Mouse (Mus musculus) CH12.LX (cell line): ENCODE measurements around the gene Ffar4. TPM values are rescaled to one million over a fixed set of nuclear protein-coding genes. Genes with fewer than 3 reads are reported as not detected.

Source experiments
- DNase-seq: peaks from one replicate; pipeline ENCODE4 v3.0.0-alpha.2; 2013; ENCODE audit errors: extremely low read depth
- H3K27ac ChIP-seq: 2 replicates; pipeline ENCODE4 v1.5.1; 2012; ENCODE audit warnings: low read depth, mild to moderate bottlenecking, control low read depth, moderate library complexity; ENCODE audit not compliant: insufficient read depth
- H3K27me3 ChIP-seq: replicated peaks from 2 replicates; pipeline ENCODE3; 2012; ENCODE audit warnings: inconsistent platforms
- H3K36me3 ChIP-seq, 2 experiments: replicated peaks in 1 of 2; 2 replicates each; pipeline versions ENCODE3 to v1.6.1; 2012; ENCODE audit warnings: inconsistent platforms in 1 of 2, low read length in 1 of 2, mild to moderate bottlenecking in 1 of 2, mixed read lengths in 1 of 2, moderate library complexity in 1 of 2; ENCODE audit not compliant: control insufficient read depth in 1 of 2, insufficient read depth in 1 of 2
- H3K4me1 ChIP-seq, 2 experiments: 2 replicates each; pipeline ENCODE4 v1.6.1; 2012; ENCODE audit warnings: inconsistent platforms in 1 of 2, moderate library complexity in 1 of 2; ENCODE audit not compliant: insufficient read depth in 2 of 2, control insufficient read depth in 1 of 2
- H3K4me2 ChIP-seq: 2 replicates; pipeline ENCODE4 v1.6.1; 2012; ENCODE audit warnings: low read depth, mild to moderate bottlenecking, control low read depth; ENCODE audit not compliant: poor library complexity, insufficient read depth, severe bottlenecking
- H3K4me3 ChIP-seq, 3 experiments: fragments of 150-350 bp in 1 of 3; sonication (generic) in 1 of 3; replicated peaks in 1 of 3; 2 replicates each; pipeline versions ENCODE3 to v1.5.1; 2011 to 2012; ENCODE audit warnings: low read depth in 2 of 3, low read length in 2 of 3, mild to moderate bottlenecking in 2 of 3, moderate library complexity in 2 of 3, control low read depth in 1 of 3, improper control_type of control experiment in 1 of 3, inconsistent platforms in 1 of 3, mixed read lengths in 1 of 3; ENCODE audit not compliant: poor library complexity in 1 of 3
- H3K79me2 ChIP-seq: replicated peaks from 2 replicates; pipeline ENCODE4 v1.6.1; 2012; ENCODE audit warnings: mild to moderate bottlenecking, moderate library complexity; ENCODE audit not compliant: control insufficient read depth, poor library complexity, insufficient read depth, severe bottlenecking; ENCODE audit errors: extremely low read depth
- H3K9ac ChIP-seq: 2 replicates; pipeline ENCODE4 v1.6.1; 2012; ENCODE audit warnings: low read depth, mild to moderate bottlenecking, control low read depth, moderate library complexity; ENCODE audit not compliant: insufficient read depth
- H3K9me3 ChIP-seq: replicated peaks from 2 replicates; pipeline ENCODE3; 2012; ENCODE audit warnings: low read length, inconsistent platforms, mixed read lengths
- CHD1 ChIP-seq: IDR thresholded peaks from 2 replicates; pipeline ENCODE4 v1.6.1; 2012; ENCODE audit warnings: low read depth, low read length, improper control_type of control experiment, inconsistent platforms
- CHD2 ChIP-seq: IDR thresholded peaks from 2 replicates; pipeline ENCODE4 v1.6.1; 2011; ENCODE audit warnings: low read length, improper control_type of control experiment
- E2F4 ChIP-seq: IDR thresholded peaks from 2 replicates; pipeline ENCODE4 v1.6.1; 2011; ENCODE audit warnings: low read depth, low read length, improper control_type of control experiment; ENCODE audit not compliant: insufficient replicate concordance
- ELF1 ChIP-seq: IDR thresholded peaks from 2 replicates; pipeline ENCODE4 v1.6.1; 2014; ENCODE audit warnings: low read depth, mild to moderate bottlenecking, inconsistent platforms, low read length, improper control_type of control experiment
- EP300 ChIP-seq: IDR thresholded peaks from 2 replicates; pipeline ENCODE4 v1.6.1; 2011; ENCODE audit warnings: low read length, improper control_type of control experiment
- ETS1 ChIP-seq: conservative IDR thresholded peaks from 2 replicates; pipeline ENCODE4 v1.6.1; 2012; ENCODE audit warnings: low read depth, mild to moderate bottlenecking, inconsistent platforms, low read length, improper control_type of control experiment, moderate library complexity
- HCFC1 ChIP-seq: IDR thresholded peaks from 2 replicates; pipeline ENCODE4 v1.6.1; 2012; ENCODE audit warnings: low read depth, mild to moderate bottlenecking, inconsistent platforms, low read length, improper control_type of control experiment
- IRF4 ChIP-seq: IDR thresholded peaks from 2 replicates; pipeline ENCODE4 v1.6.1; 2014; ENCODE audit warnings: low read depth, mild to moderate bottlenecking, inconsistent platforms, low read length, improper control_type of control experiment
- JUN ChIP-seq: IDR thresholded peaks from 2 replicates; pipeline ENCODE4 v1.6.1; 2011; ENCODE audit warnings: low read depth, mild to moderate bottlenecking, low read length, improper control_type of control experiment, moderate library complexity; ENCODE audit not compliant: insufficient read depth
- KAT2A ChIP-seq: IDR thresholded peaks from 2 replicates; pipeline ENCODE4 v1.6.1; 2012; ENCODE audit warnings: low read length, improper control_type of control experiment, inconsistent platforms; ENCODE audit not compliant: insufficient replicate concordance
- MAFK ChIP-seq: IDR thresholded peaks from 2 replicates; pipeline ENCODE4 v1.6.1; 2011; ENCODE audit warnings: low read length, improper control_type of control experiment; ENCODE audit not compliant: insufficient replicate concordance
- MAX ChIP-seq: IDR thresholded peaks from 2 replicates; pipeline ENCODE4 v1.6.1; 2011; ENCODE audit warnings: low read length, improper control_type of control experiment
- MAZ ChIP-seq: IDR thresholded peaks from 2 replicates; pipeline ENCODE4 v1.6.1; 2012; ENCODE audit warnings: low read depth, mild to moderate bottlenecking, inconsistent platforms, low read length, improper control_type of control experiment, moderate library complexity
- MEF2A ChIP-seq: IDR thresholded peaks from 2 replicates; pipeline ENCODE4 v1.6.1; 2014; ENCODE audit warnings: low read depth, mild to moderate bottlenecking, inconsistent platforms, low read length, improper control_type of control experiment, borderline replicate concordance
- MXI1 ChIP-seq: IDR thresholded peaks from 2 replicates; pipeline ENCODE4 v1.6.1; 2011; ENCODE audit warnings: mild to moderate bottlenecking, low read depth, low read length, improper control_type of control experiment
- NELFE ChIP-seq: IDR thresholded peaks from 2 replicates; pipeline ENCODE4 v1.6.1; 2011; ENCODE audit warnings: low read depth, low read length, improper control_type of control experiment
- PAX5 ChIP-seq: IDR thresholded peaks from 2 replicates; pipeline ENCODE4 v1.6.1; 2012; ENCODE audit warnings: low read length, inconsistent platforms, mixed read lengths
- SIN3A ChIP-seq: IDR thresholded peaks from 2 replicates; pipeline ENCODE4 v1.6.1; 2012; ENCODE audit warnings: low read length, improper control_type of control experiment, inconsistent platforms
- SMC3 ChIP-seq: IDR thresholded peaks from 2 replicates; pipeline ENCODE4 v1.6.1; 2011; ENCODE audit warnings: low read depth, low read length, improper control_type of control experiment
- UBTF ChIP-seq: IDR thresholded peaks from 2 replicates; pipeline ENCODE4 v1.6.1; 2012; ENCODE audit warnings: low read depth, mild to moderate bottlenecking, inconsistent platforms, low read length, improper control_type of control experiment, moderate library complexity
- USF1 ChIP-seq: IDR thresholded peaks from 2 replicates; pipeline ENCODE4 v1.6.1; 2014; ENCODE audit warnings: low read depth, mild to moderate bottlenecking, inconsistent platforms, low read length, improper control_type of control experiment
- USF2 ChIP-seq: conservative IDR thresholded peaks from 2 replicates; pipeline ENCODE4 v1.6.1; 2011; ENCODE audit warnings: low read depth, low read length, improper control_type of control experiment
- ZC3H11A ChIP-seq: IDR thresholded peaks from 2 replicates; pipeline ENCODE4 v1.6.1; 2012; ENCODE audit warnings: low read depth, mild to moderate bottlenecking, inconsistent platforms, low read length, improper control_type of control experiment
- dilution Hi-C: fragments of 300-500 bp; cut with MboI; formaldehyde crosslinking; loops from 2 replicates; pipeline ENCODE4 v1.14.3; 2020; ENCODE audit warnings: low sequenced_read_pairs; ENCODE audit not compliant: extremely low pct_unique_long_range_greater_than_20kb, extremely low pct_ligation_motif_present
- in situ Hi-C: fragments of 300-500 bp; cut with MboI; formaldehyde crosslinking; loops from 3 replicates; pipeline ENCODE4 v1.14.3; 2019; ENCODE audit warnings: low sequenced_read_pairs, low pct_ligation_motif_present, low pct_unique_long_range_greater_than_20kb, mixed read lengths
- polyA plus RNA-seq: library from polyadenylated mRNA; unstranded; fragments of >175 nt; gene quantifications from 2 replicates; pipeline ENCODE4 v1.2.1, GENCODE M21; 2012; ENCODE audit warnings: low read depth; ENCODE audit not compliant: insufficient read length
- total RNA-seq, 2 experiments: library from RNA; depleted of rRNA; stranded (reverse); fragments of 300-350 nt in 1 of 2; fragments of >200 nt in 1 of 2; gene quantifications; 2 replicates each; pipeline ENCODE4 v1.2.3; 2012 to 2014

Ffar4 gene
- total and polyA plus RNA-seq, 3 experiments = not detected

DNA sequence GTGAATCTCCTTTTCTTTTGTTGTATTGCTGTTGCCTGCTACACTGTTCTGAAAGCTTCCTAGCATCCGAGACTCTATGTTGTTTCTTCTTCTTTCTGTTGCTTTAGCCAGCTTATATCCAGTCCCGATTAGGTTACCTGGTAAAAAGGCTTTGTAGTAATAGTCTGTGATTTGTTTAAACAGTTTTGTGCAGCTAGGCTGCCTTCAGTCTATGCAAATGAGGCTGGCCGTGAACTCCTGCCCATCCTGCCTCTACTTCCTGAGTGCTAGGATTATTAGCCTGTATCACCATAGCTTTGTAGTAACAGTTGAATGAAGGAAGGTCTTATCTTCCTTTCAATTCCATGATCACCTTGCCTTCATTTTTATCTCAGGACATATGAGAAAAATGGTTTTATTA lies 40.6 kb upstream of the Ffar4 start:
- H3K4me3 ChIP-seq = peak overlapping the region; percentile 33 to 92 (median 90)

GRCm38 (mm10) chr19:38056931-38057330 lies 39.9 kb upstream of the Ffar4 start:
- H3K79me2 ChIP-seq = peaks cover 23% of the 10 kb centered on the region
- dilution Hi-C loops = no loop called here

More for the DNA sequence above, 40.6 kb upstream of the Ffar4 start:
- Histone ChIP-seq H3K4me2 (peak overlapping the region; percentile 97; the same call in 1 of the 2 replicates), H3K9ac (peak overlapping the region; percentile 87; the same call in 1 of the 2 replicates), H3K36me3 (peaks cover 15 to 44% of the 10 kb centered on the region in 2 experiments), H3K4me1 (peaks cover 3 to 26% of the 10 kb centered on the region in 2 experiments; a peak in 3 of 4 replicates), H3K27ac (no peak overlapping the region), H3K79me2 (peaks cover 23% of the 10 kb centered on the region), H3K27me3 (no peaks in the 10 kb centered on the region), H3K9me3 (no peaks in the 10 kb centered on the region)
- in situ Hi-C loops (no loop called here), dilution Hi-C loops (no loop called here)
- TF ChIP-seq MAZ (no peak), IRF4 (no peak), KAT2A (no peak), ELF1 (peak; percentile 53)
- DNase-seq = peak; percentile 46

DNA sequence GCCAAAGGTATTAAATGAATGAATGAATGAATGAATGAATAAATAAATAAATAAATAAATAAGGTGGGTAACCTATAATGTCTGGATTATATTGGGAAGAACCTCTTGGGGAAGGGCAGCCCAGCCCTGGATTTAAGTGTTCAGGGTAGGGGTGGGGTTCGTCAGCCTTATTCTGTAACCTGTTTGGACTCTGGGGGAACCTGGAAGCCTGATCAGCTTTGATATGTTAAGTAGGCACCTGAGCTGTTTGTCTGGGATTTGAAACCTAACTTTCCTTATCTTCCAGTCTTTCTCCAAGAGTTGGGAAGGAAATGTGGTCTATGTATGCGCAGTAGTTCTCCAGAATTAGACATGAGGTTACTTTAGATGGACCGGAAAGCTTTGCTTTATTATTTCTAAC lies 33.7 kb upstream of the Ffar4 start:
- in situ Hi-C loops = no loop called here
- Histone ChIP-seq H3K4me3 (no peak overlapping the region), H3K9me3 (no peaks in the 10 kb centered on the region), H3K36me3 (peaks cover 23 to 80% of the 10 kb centered on the region in 2 experiments), H3K9ac (no peak overlapping the region), H3K4me2 (no peak overlapping the region), H3K79me2 (peaks cover 3% of the 10 kb centered on the region), H3K27ac (no peak overlapping the region), H3K27me3 (no peaks in the 10 kb centered on the region), H3K4me1 (peaks cover 0 to 5% of the 10 kb centered on the region in 2 experiments; a peak in 1 of 4 replicates)
- DNase-seq = no peak
- dilution Hi-C loops = no loop called here
- TF ChIP-seq HCFC1 (no peak), MXI1 (no peak), PAX5 (no peak), ETS1 (no peak), MEF2A (no peak), CHD1 (no peak), SMC3 (no peak), JUN (no peak), E2F4 (no peak), SIN3A (no peak), ELF1 (no peak), KAT2A (no peak), UBTF (no peak), MAX (no peak), MAFK (no peak), EP300 (no peak)

More at GRCm38 (mm10) chr19:38056931-38057330, 39.9 kb upstream of the Ffar4 start:
- H3K9me3 ChIP-seq = no peaks in the 10 kb centered on the region
- peaks cover 15 to 50% of the 10 kb centered on the region in 2 experiments for H3K36me3 ChIP-seq
- H3K9ac ChIP-seq = no peak overlapping the region
- no peak for DNase-seq
- H3K4me3 ChIP-seq = no peak overlapping the region
- H3K27me3 ChIP-seq = no peaks in the 10 kb centered on the region
- TF ChIP-seq USF2 (no peak), CHD2 (no peak), CHD1 (no peak), ZC3H11A (no peak), MEF2A (no peak), ETS1 (no peak), USF1 (no peak), MAFK (no peak), NELFE (no peak)
- H3K4me2 ChIP-seq = peak overlapping the region; percentile 26
- in situ Hi-C loops = no loop called here
- H3K27ac ChIP-seq = no peak overlapping the region
- peaks cover 3 to 26% of the 10 kb centered on the region in 2 experiments; a peak in 3 of 4 replicates for H3K4me1 ChIP-seq
